Mouse (Mus musculus): ENCODE measurements around the gene Dnlz. TPM values are rescaled to one million over a fixed set of nuclear protein-coding genes. Genes with fewer than 3 reads are reported as not detected.
"Not testable (repeated sequence)": the region's sequence is repeated elsewhere in the genome, so short reads cannot be mapped to it uniquely, and the experiment has no call there.

Dnlz gene
- polyA plus RNA-seq, 1 experiment = 13.4 TPM

- 2% methylated on average over 60 of the region's 60 CpGs for WGBS
- Histone ChIP-seq H3K4me3 (ENCODE audit: extremely low read depth, insufficient read depth, insufficient read length) (peak within 1 kb of the TSS; percentile 84), H3K4me1 (ENCODE audit: control insufficient read depth, insufficient read depth, insufficient read length) (peaks cover 6% of the 10 kb centered on the region), H3K27ac (ENCODE audit: insufficient read depth, low read length) (peak within 1 kb of the TSS; percentile 76), H3K27me3 (ENCODE audit: control insufficient read depth, insufficient read depth, low read length) (no peaks in the 10 kb centered on the region), H3K36me3 (ENCODE audit: control insufficient read depth, insufficient read depth, low read length) (peaks cover 47% of the 10 kb centered on the region)
- TF ChIP-seq CTCF (IDR thresholded peaks at IDR 0.05; ENCODE audit: extremely low read depth, insufficient read depth, insufficient read length, insufficient replicate concordance) (no peak), POLR2A (IDR thresholded peaks at IDR 0.05; ENCODE audit: low read depth, low read length) (peak; percentile 77)
- peak; percentile 56 to 78 for DNase-seq (ENCODE audit: low read depth in 1 of 2, low spot score in 2 of 2)
Observed at GRCm38 (mm10) chr2:26389154-26389690, 37.3 kb upstream of the Dnlz start, which contains the start of the genes Entr1 and Pmpca. Gene Entr1, minus strand, starts transcription at chr2:26389316. Gene Pmpca, plus strand, starts transcription at chr2:26389339.

DNA sequence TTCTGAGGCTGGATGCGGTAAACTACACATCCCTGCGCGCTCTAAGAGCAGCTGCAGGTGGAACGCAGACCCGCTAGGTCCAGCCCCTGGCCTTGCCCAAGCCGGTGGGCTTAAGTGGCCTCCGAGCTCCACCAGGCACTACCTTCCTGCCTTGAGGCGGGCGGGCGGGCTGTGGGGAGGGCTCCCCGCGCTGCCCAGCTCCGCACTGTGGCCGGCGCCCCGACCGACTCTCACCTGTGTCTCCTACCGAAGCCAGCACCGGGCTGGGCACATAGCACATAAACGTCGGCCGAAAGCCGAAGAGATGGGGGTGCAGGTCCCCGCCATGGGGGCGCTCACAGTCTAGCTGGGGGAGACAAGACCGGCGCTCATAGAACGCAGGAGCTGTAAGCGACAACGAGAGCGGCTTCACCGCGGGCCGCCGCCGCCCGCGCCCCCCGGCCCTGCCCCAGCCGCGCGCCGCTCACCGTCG lies 36.8 kb upstream of the Dnlz start:
- WGBS = under 1% methylated on average over 44 of the region's 45 CpGs
- peak in 1 of 2 experiments; percentile 15 for DNase-seq (ENCODE audit: low read depth in 1 of 2, low spot score in 2 of 2)
- Histone ChIP-seq H3K4me1 (ENCODE audit: control insufficient read depth, insufficient read depth, insufficient read length) (peaks cover 6% of the 10 kb centered on the region), H3K4me3 (ENCODE audit: extremely low read depth, insufficient read depth, insufficient read length) (peak overlapping the region; percentile 84), H3K27ac (ENCODE audit: insufficient read depth, low read length) (peak overlapping the region; percentile 76), H3K27me3 (ENCODE audit: control insufficient read depth, insufficient read depth, low read length) (no peaks in the 10 kb centered on the region), H3K36me3 (ENCODE audit: control insufficient read depth, insufficient read depth, low read length) (peaks cover 46% of the 10 kb centered on the region)
- TF ChIP-seq CTCF (IDR thresholded peaks at IDR 0.05; ENCODE audit: extremely low read depth, insufficient read depth, insufficient read length, insufficient replicate concordance) (no peak), POLR2A (IDR thresholded peaks at IDR 0.05; ENCODE audit: low read depth, low read length) (no peak)

- H3K4me3 ChIP-seq (ENCODE audit: extremely low read depth, insufficient read depth, insufficient read length) = no peak overlapping the region
- H3K4me1 ChIP-seq (ENCODE audit: control insufficient read depth, insufficient read depth, insufficient read length) = peaks cover 6% of the 10 kb centered on the region
- no peaks in the 10 kb centered on the region for H3K27me3 ChIP-seq (ENCODE audit: control insufficient read depth, insufficient read depth, low read length)
- TF ChIP-seq CTCF (IDR thresholded peaks at IDR 0.05; ENCODE audit: extremely low read depth, insufficient read depth, insufficient read length, insufficient replicate concordance) (no peak), POLR2A (IDR thresholded peaks at IDR 0.05; ENCODE audit: low read depth, low read length) (no peak)
- H3K27ac ChIP-seq (ENCODE audit: insufficient read depth, low read length) = no peak overlapping the region
- no peak for DNase-seq (ENCODE audit: low read depth in 1 of 2, low spot score in 2 of 2)
- H3K36me3 ChIP-seq (ENCODE audit: control insufficient read depth, insufficient read depth, low read length) = peaks cover 45% of the 10 kb centered on the region
- WGBS = 84% methylated on average over 3 of the region's 3 CpGs
Observed at GRCm38 (mm10) chr2:26387713-26388112, 35.8 kb upstream of the Dnlz start.

GRCm38 (mm10) chr2:26380871-26381270 lies 29.0 kb upstream of the Dnlz start:
- H3K27ac ChIP-seq (ENCODE audit: insufficient read depth, low read length); DNase-seq (ENCODE audit: low read depth in 1 of 2, low spot score in 2 of 2); H3K4me1 ChIP-seq (ENCODE audit: control insufficient read depth, insufficient read depth, insufficient read length); H3K27me3 ChIP-seq (ENCODE audit: control insufficient read depth, insufficient read depth, low read length): not testable (repeated sequence)
- 27% methylated on average over 6 of the region's 6 CpGs for WGBS
- Histone ChIP-seq H3K4me3 (ENCODE audit: extremely low read depth, insufficient read depth, insufficient read length) (peak overlapping the region; percentile 79), H3K36me3 (ENCODE audit: control insufficient read depth, insufficient read depth, low read length) (peaks cover 25% of the 10 kb centered on the region)

DNA sequence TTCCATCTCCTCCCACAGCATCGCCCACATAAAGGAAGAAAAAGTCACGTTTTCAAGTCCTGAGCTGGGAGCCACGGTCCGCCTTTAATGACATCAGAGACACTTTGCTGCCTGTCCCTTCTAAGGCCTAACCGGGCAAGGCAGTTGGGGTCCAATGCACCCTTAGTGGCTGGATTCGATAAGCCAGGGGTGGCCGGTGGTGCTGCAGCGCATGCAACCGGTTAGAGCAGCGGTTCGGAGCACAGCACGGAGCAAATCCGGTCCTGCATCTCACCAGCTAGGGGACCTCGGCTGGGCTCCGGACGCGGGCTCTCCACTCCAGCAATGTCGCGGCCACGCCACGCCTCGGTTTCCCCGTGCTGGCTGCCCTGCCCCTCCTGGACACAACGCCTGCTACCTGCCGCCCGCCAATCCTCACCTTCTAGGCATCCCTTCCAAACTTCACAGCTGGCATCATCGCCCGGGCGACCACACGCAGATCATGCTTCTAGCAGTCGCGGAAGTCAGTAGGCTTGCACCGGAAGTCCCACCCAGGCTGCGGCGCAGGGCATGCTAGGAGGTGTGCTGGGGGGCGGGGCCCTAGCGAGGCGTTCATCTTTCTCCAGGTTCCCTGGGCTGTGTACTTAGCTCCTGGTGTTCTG lies 28.3 kb upstream of the Dnlz start, which contains the start of gene Snapc4:
Snapc4 (minus strand) TSS at position 523 of the 641 bp plus-strand sequence.
- WGBS = under 1% methylated on average over 38 of the region's 38 CpGs

DNA sequence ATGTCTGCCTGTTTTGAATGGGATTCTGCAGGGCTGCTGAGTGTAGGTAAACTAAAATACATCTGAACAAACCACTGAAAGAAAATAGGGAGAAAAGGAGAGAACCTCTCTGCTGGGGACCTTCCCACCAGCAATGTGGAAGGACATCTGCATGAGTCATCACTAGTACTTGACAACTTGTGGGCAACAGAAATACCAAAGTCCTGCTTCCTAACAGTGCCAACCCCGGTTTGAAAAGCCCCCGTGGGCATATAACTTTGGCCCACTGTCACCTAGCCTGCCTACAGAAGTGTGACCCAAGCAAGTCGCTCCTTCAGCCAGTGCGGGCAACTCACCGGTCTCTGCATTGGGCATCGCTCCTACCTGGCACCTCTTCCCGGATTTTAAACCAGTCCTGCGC lies 20.5 kb upstream of the Dnlz start:
- peaks cover 51% of the 10 kb centered on the region for H3K36me3 ChIP-seq (ENCODE audit: control insufficient read depth, insufficient read depth, low read length)
- DNase-seq (ENCODE audit: low read depth in 1 of 2, low spot score in 2 of 2) = no peak

More for the DNA sequence above, 28.3 kb upstream of the Dnlz start, which contains the start of gene Snapc4:
- Histone ChIP-seq H3K27ac (ENCODE audit: insufficient read depth, low read length) (peak within 1 kb of the TSS; percentile 51), H3K27me3 (ENCODE audit: control insufficient read depth, insufficient read depth, low read length) (no peaks in the 10 kb centered on the region), H3K36me3 (ENCODE audit: control insufficient read depth, insufficient read depth, low read length) (peaks cover 25% of the 10 kb centered on the region), H3K4me3 (ENCODE audit: extremely low read depth, insufficient read depth, insufficient read length) (peak within 1 kb of the TSS; percentile 79), H3K4me1 (ENCODE audit: control insufficient read depth, insufficient read depth, insufficient read length) (no peaks in the 10 kb centered on the region)
- DNase-seq (ENCODE audit: low read depth in 1 of 2, low spot score in 2 of 2) = peak; percentile 53 to 84
- TF ChIP-seq POLR2A (IDR thresholded peaks at IDR 0.05; ENCODE audit: low read depth, low read length) = peak; percentile 56
- no peak for TF ChIP-seq CTCF (IDR thresholded peaks at IDR 0.05; ENCODE audit: extremely low read depth, insufficient read depth, insufficient read length, insufficient replicate concordance)

DNA sequence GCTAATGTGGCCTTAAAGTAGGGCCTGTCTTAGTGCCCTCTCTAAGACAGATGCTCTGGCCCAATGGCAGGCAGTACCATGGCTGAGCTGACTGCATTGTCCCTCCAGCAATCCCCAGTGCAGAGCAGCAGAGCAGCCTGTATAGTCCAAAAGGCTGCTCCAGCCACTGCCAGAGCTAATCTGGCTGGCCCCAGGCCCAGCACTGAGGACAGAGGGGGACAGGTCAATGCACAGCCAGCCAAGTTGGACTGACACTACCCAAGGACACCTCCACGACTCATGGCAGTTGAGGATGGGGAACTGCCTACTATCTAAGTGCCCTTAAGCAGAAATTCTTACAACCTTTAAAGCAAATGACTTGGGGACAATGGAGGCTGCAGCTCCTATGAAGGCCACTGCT lies 16.7 kb upstream of the Dnlz start:
- H3K27ac ChIP-seq (ENCODE audit: insufficient read depth, low read length) = no peak overlapping the region
- peaks cover 50% of the 10 kb centered on the region for H3K36me3 ChIP-seq (ENCODE audit: control insufficient read depth, insufficient read depth, low read length)
- TF ChIP-seq POLR2A (IDR thresholded peaks at IDR 0.05; ENCODE audit: low read depth, low read length) = no peak
- TF ChIP-seq CTCF (IDR thresholded peaks at IDR 0.05; ENCODE audit: extremely low read depth, insufficient read depth, insufficient read length, insufficient replicate concordance) = no peak
- no peak for DNase-seq (ENCODE audit: low read depth in 1 of 2, low spot score in 2 of 2)
- 83% methylated on average over 1 of the region's 1 CpGs for WGBS
- no peaks in the 10 kb centered on the region for H3K27me3 ChIP-seq (ENCODE audit: control insufficient read depth, insufficient read depth, low read length)
- no peak overlapping the region for H3K4me3 ChIP-seq (ENCODE audit: extremely low read depth, insufficient read depth, insufficient read length)
- H3K4me1 ChIP-seq (ENCODE audit: control insufficient read depth, insufficient read depth, insufficient read length) = no peaks in the 10 kb centered on the region

More for the DNA sequence above, 20.5 kb upstream of the Dnlz start:
- H3K4me1 ChIP-seq (ENCODE audit: control insufficient read depth, insufficient read depth, insufficient read length) = no peaks in the 10 kb centered on the region
- no peak overlapping the region for H3K4me3 ChIP-seq (ENCODE audit: extremely low read depth, insufficient read depth, insufficient read length)
- TF ChIP-seq POLR2A (IDR thresholded peaks at IDR 0.05; ENCODE audit: low read depth, low read length) (no peak), CTCF (IDR thresholded peaks at IDR 0.05; ENCODE audit: extremely low read depth, insufficient read depth, insufficient read length, insufficient replicate concordance) (no peak)
- H3K27ac ChIP-seq (ENCODE audit: insufficient read depth, low read length) = no peak overlapping the region
- 95% methylated on average over 8 of the region's 8 CpGs for WGBS
- no peaks in the 10 kb centered on the region for H3K27me3 ChIP-seq (ENCODE audit: control insufficient read depth, insufficient read depth, low read length)
